Mouse (Mus musculus) testis, adult 2 months (tissue): ENCODE measurements at regions not wholly inside any gene's neighbourhood (a gene's known extent, or its start where the extent isn't known, plus 50 kb on each side); places are given as distances from the start of the nearest gene placed in this dataset.

Experiments used
- CTCF ChIP-seq: fragments of 200-500 bp; IDR thresholded peaks from 2 replicates; pipeline ENCODE4 v1.5.1; 2012; ENCODE audit warnings: low read depth, mild to moderate bottlenecking, inconsistent platforms, low read length, moderate library complexity; ENCODE audit not compliant: control insufficient read depth, insufficient read depth, insufficient replicate concordance
- POLR2A ChIP-seq: fragments of 200-500 bp; IDR thresholded peaks from 2 replicates; pipeline ENCODE4 v1.6.1; 2012; ENCODE audit warnings: low read depth, mild to moderate bottlenecking, inconsistent platforms, low read length, moderate library complexity; ENCODE audit not compliant: control insufficient read depth

GRCm38 (mm10) chr1:90486349-90486839 is 116.4 kb upstream of the Cops8 start:
- TF ChIP-seq POLR2A (no peak), CTCF (no peak)
